Mouse (Mus musculus) forebrain, embryonic 13.5 days (tissue): ENCODE data around the gene Lrrc4b. TPM values are rescaled to one million over a fixed set of nuclear protein-coding genes. Genes with fewer than 3 reads are reported as not detected.

Experiments
- ATAC-seq: fragments of 200-750 bp; cut with Nextera tagmentation; 2 replicates; pipeline ENCODE4 v1.8.0; 2017
- H3K27ac ChIP-seq: fragments of 300-500 bp; sonication (generic); 2 replicates; pipeline ENCODE4 v1.5.1; 2015; ENCODE audit warnings: inconsistent platforms, mild to moderate bottlenecking, moderate library complexity
- H3K27me3 ChIP-seq: fragments of 300-500 bp; sonication (generic); 2 replicates; pipeline ENCODE4 v1.6.1; 2015; ENCODE audit warnings: mild to moderate bottlenecking, inconsistent platforms
- H3K36me3 ChIP-seq: fragments of 300-500 bp; sonication (generic); 2 replicates; pipeline ENCODE4 v1.6.1; 2015; ENCODE audit warnings: mild to moderate bottlenecking, inconsistent platforms; ENCODE audit not compliant: poor library complexity, severe bottlenecking
- H3K4me1 ChIP-seq: fragments of 300-500 bp; sonication (generic); 2 replicates; pipeline ENCODE4 v1.6.1; 2015; ENCODE audit warnings: inconsistent platforms
- H3K4me2 ChIP-seq: fragments of 300-500 bp; sonication (generic); 2 replicates; pipeline ENCODE4 v1.6.1; 2015; ENCODE audit warnings: inconsistent platforms, mild to moderate bottlenecking, moderate library complexity
- H3K4me3 ChIP-seq: fragments of 300-500 bp; sonication (generic); 2 replicates; pipeline ENCODE4 v1.5.1; 2015; ENCODE audit warnings: mild to moderate bottlenecking, inconsistent platforms
- H3K9ac ChIP-seq: fragments of 300-500 bp; sonication (generic); 2 replicates; pipeline ENCODE4 v1.6.1; 2015; ENCODE audit warnings: mild to moderate bottlenecking, inconsistent platforms
- H3K9me3 ChIP-seq: fragments of 300-500 bp; sonication (generic); replicated peaks from 2 replicates; pipeline ENCODE4 v1.6.1; 2016; ENCODE audit warnings: inconsistent platforms
- WGBS: fragments of 180-500 bp; shearing (Covaris S2); methylation state at CpG from one replicate; pipeline ENCODE4 v1.1.7; 2015; 5-methylcytosine and 5-hydroxymethylcytosine counted together
- polyA plus RNA-seq: library from polyadenylated mRNA; unstranded; fragments of >200 nt; fragmentation: Nextera tagmentation; extraction: Ambion mirVana; gene quantifications from 2 replicates; pipeline ENCODE4 v1.2.1, GENCODE M21; 2015

The Lrrc4b gene
- polyA plus RNA-seq, 1 experiment from 2014 or later = 12.6 TPM

- Histone ChIP-seq H3K4me3 (peak within 1 kb of the TSS; percentile 53), H3K9me3 (no peaks in the 10 kb centered on the region), H3K4me2 (peak within 1 kb of the TSS; percentile 75), H3K27ac (peak within 1 kb of the TSS; percentile 91), H3K36me3 (peaks cover 16% of the 10 kb centered on the region), H3K4me1 (peaks cover 61% of the 10 kb centered on the region), H3K27me3 (no peaks in the 10 kb centered on the region), H3K9ac (peak within 1 kb of the TSS; percentile 68)
- under 1% methylated on average over 42 of the region's 42 CpGs for WGBS
- ATAC-seq = peak; percentile 95
Observed at GRCm38 (mm10) chr7:44467811-44468411, 39.1 kb downstream of the Lrrc4b start, which contains the start of gene Josd2. Gene Josd2 (plus strand): TSS chr7:44467980.

GRCm38 (mm10) chr7:44468644-44469285 lies 39.9 kb downstream of the Lrrc4b start:
- peak overlapping the region; percentile 75 for H3K4me2 ChIP-seq
- H3K4me1 ChIP-seq = peaks cover 62% of the 10 kb centered on the region
- H3K36me3 ChIP-seq = peaks cover 7% of the 10 kb centered on the region
- peak overlapping the region; percentile 68 for H3K9ac ChIP-seq
- H3K9me3 ChIP-seq = no peaks in the 10 kb centered on the region
- peak overlapping the region; percentile 91 for H3K27ac ChIP-seq
- peak overlapping the region; percentile 53 for H3K4me3 ChIP-seq
- ATAC-seq = no peak
- H3K27me3 ChIP-seq = no peaks in the 10 kb centered on the region
- WGBS = 59% methylated on average over 15 of the region's 15 CpGs

GRCm38 (mm10) chr7:44469677-44470675 lies 41.2 kb downstream of the Lrrc4b start:
- peak overlapping the region; percentile 91; the same call in 1 of the 2 replicates for H3K27ac ChIP-seq
- 92% methylated on average over 16 of the region's 16 CpGs for WGBS
- H3K36me3 ChIP-seq = peaks cover 2% of the 10 kb centered on the region; the same call in 1 of the 2 replicates
- ATAC-seq = no peak
- H3K27me3 ChIP-seq = no peaks in the 10 kb centered on the region
- H3K9ac ChIP-seq = peak overlapping the region; percentile 68
- H3K4me3 ChIP-seq = no peak overlapping the region
- H3K4me2 ChIP-seq = no peak overlapping the region
- peaks cover 62% of the 10 kb centered on the region for H3K4me1 ChIP-seq
- no peaks in the 10 kb centered on the region for H3K9me3 ChIP-seq

- H3K9me3 ChIP-seq = no peaks in the 10 kb centered on the region
- no peak overlapping the region for H3K9ac ChIP-seq
- no peak overlapping the region for H3K27ac ChIP-seq
- H3K4me3 ChIP-seq = no peak overlapping the region
- H3K36me3 ChIP-seq = peaks cover 2% of the 10 kb centered on the region; the same call in 1 of the 2 replicates
- no peak overlapping the region for H3K4me2 ChIP-seq
- no peak for ATAC-seq
- peaks cover 62% of the 10 kb centered on the region for H3K4me1 ChIP-seq
- 87% methylated on average over 16 of the region's 16 CpGs for WGBS
- H3K27me3 ChIP-seq = peaks cover 3% of the 10 kb centered on the region; the same call in 1 of the 2 replicates
Observed at GRCm38 (mm10) chr7:44470696-44471612, 42.1 kb downstream of the Lrrc4b start.

GRCm38 (mm10) chr7:44471880-44472557 lies 43.2 kb downstream of the Lrrc4b start:
- ATAC-seq = no peak
- WGBS = 47% methylated on average over 6 of the region's 6 CpGs

GRCm38 (mm10) chr7:44472558-44472885 lies 43.7 kb downstream of the Lrrc4b start:
- H3K4me1 ChIP-seq = peaks cover 53% of the 10 kb centered on the region
- H3K9me3 ChIP-seq = no peaks in the 10 kb centered on the region
- H3K27me3 ChIP-seq = peaks cover 12% of the 10 kb centered on the region
- H3K36me3 ChIP-seq = peaks cover 2% of the 10 kb centered on the region; the same call in 1 of the 2 replicates
- 15% methylated on average over 1 of the region's 1 CpGs for WGBS
- no peak overlapping the region for H3K4me2 ChIP-seq
- no peak for ATAC-seq
- H3K9ac ChIP-seq = no peak overlapping the region
- H3K27ac ChIP-seq = no peak overlapping the region
- H3K4me3 ChIP-seq = no peak overlapping the region

More at GRCm38 (mm10) chr7:44471880-44472557, 43.2 kb downstream of the Lrrc4b start:
- no peak overlapping the region for H3K9ac ChIP-seq
- H3K4me2 ChIP-seq = no peak overlapping the region
- H3K4me3 ChIP-seq = no peak overlapping the region
- H3K36me3 ChIP-seq = peaks cover 2% of the 10 kb centered on the region; the same call in 1 of the 2 replicates
- no peak overlapping the region for H3K27ac ChIP-seq
- H3K4me1 ChIP-seq = peaks cover 55% of the 10 kb centered on the region
- H3K9me3 ChIP-seq = no peaks in the 10 kb centered on the region
- peaks cover 7% of the 10 kb centered on the region for H3K27me3 ChIP-seq

GRCm38 (mm10) chr7:44472961-44473646 lies 44.3 kb downstream of the Lrrc4b start:
- H3K4me1 ChIP-seq = peaks cover 52% of the 10 kb centered on the region
- no peak for ATAC-seq
- no peak overlapping the region for H3K4me2 ChIP-seq
- whole genome bisulfite sequencing = 60% methylated on average over 9 of the region's 9 CpGs
- H3K4me3 ChIP-seq = no peak overlapping the region
- H3K9ac ChIP-seq = peak overlapping the region; percentile 45; the same call in 1 of the 2 replicates
- H3K36me3 ChIP-seq = peaks cover 2% of the 10 kb centered on the region; the same call in 1 of the 2 replicates
- H3K27ac ChIP-seq = no peak overlapping the region
- no peaks in the 10 kb centered on the region for H3K9me3 ChIP-seq
- H3K27me3 ChIP-seq = peaks cover 17% of the 10 kb centered on the region

- H3K27me3 ChIP-seq = peaks cover 26% of the 10 kb centered on the region
- H3K4me3 ChIP-seq = no peak overlapping the region
- 18% methylated on average over 4 of the region's 4 CpGs for WGBS
- no peaks in the 10 kb centered on the region for H3K9me3 ChIP-seq
- H3K9ac ChIP-seq = peak overlapping the region; percentile 45
- ATAC-seq = peak; percentile 78
- peak overlapping the region; percentile 55 for H3K27ac ChIP-seq
- peaks cover 2% of the 10 kb centered on the region; the same call in 1 of the 2 replicates for H3K36me3 ChIP-seq
- peak overlapping the region; percentile 22; the same call in 1 of the 2 replicates for H3K4me2 ChIP-seq
- H3K4me1 ChIP-seq = peaks cover 39% of the 10 kb centered on the region
Observed at GRCm38 (mm10) chr7:44474419-44474818, 45.6 kb downstream of the Lrrc4b start.

GRCm38 (mm10) chr7:44475046-44475614 lies 46.3 kb downstream of the Lrrc4b start:
- no peak overlapping the region for H3K4me3 ChIP-seq
- H3K27ac ChIP-seq = peak overlapping the region; percentile 55
- no peak overlapping the region for H3K9ac ChIP-seq

More at GRCm38 (mm10) chr7:44475046-44475614, 46.3 kb downstream of the Lrrc4b start:
- WGBS = 24% methylated on average over 5 of the region's 5 CpGs
- Histone ChIP-seq H3K27me3 (peaks cover 32% of the 10 kb centered on the region), H3K4me2 (no peak overlapping the region), H3K36me3 (peaks cover 2% of the 10 kb centered on the region; the same call in 1 of the 2 replicates), H3K4me1 (peaks cover 37% of the 10 kb centered on the region), H3K9me3 (no peaks in the 10 kb centered on the region)
- peak; percentile 13; the same call in 1 of the 2 replicates for ATAC-seq
